Mouse (Mus musculus) C2C12 (cell line): ENCODE results near the gene Mrgprf. TPM values are rescaled to one million over a fixed set of nuclear protein-coding genes. Genes with fewer than 3 reads are reported as not detected.

Experiments
- H3K27me3 ChIP-seq: one replicate; pipeline ENCODE4 v1.6.1; 2011; ENCODE audit not compliant: control insufficient read depth, insufficient read depth, insufficient read length
- H3K36me3 ChIP-seq: one replicate; pipeline ENCODE4 v1.6.1; 2011; ENCODE audit not compliant: control insufficient read depth, insufficient read depth
- H3K4me3 ChIP-seq: one replicate; pipeline ENCODE4 v1.5.1; 2011; ENCODE audit warnings: mild to moderate bottlenecking, control low read depth; ENCODE audit not compliant: poor library complexity, insufficient read depth, severe bottlenecking
- H3K79me2 ChIP-seq: one replicate; pipeline ENCODE4 v1.6.1; 2011; ENCODE audit not compliant: control insufficient read depth, insufficient read depth
- H3K79me3 ChIP-seq: one replicate; pipeline ENCODE4 v1.6.1; 2011; ENCODE audit warnings: low read depth, control low read depth
- H3ac ChIP-seq: one replicate; pipeline ENCODE3; 2011; ENCODE audit warnings: low read depth; ENCODE audit not compliant: control insufficient read depth, insufficient read length
- CEBPB ChIP-seq: IDR thresholded peaks from one replicate; pipeline ENCODE4 v1.6.1; 2011; ENCODE audit warnings: low read depth, mild to moderate bottlenecking, control low read depth, moderate library complexity
- CTCF ChIP-seq: IDR thresholded peaks from one replicate; pipeline ENCODE4 v1.5.1; 2011; ENCODE audit not compliant: control insufficient read depth, insufficient read depth, insufficient read length
- FOSL1 ChIP-seq: IDR thresholded peaks from one replicate; pipeline ENCODE4 v1.8.0; 2011; ENCODE audit warnings: mild to moderate bottlenecking, low read length; ENCODE audit not compliant: poor library complexity, insufficient read depth, severe bottlenecking
- MAX ChIP-seq: IDR thresholded peaks from one replicate; pipeline ENCODE4 v1.6.1; 2011; ENCODE audit warnings: mild to moderate bottlenecking, control low read depth
- MYOD1 ChIP-seq: IDR thresholded peaks from one replicate; pipeline ENCODE4 v1.6.1; 2011; ENCODE audit warnings: low read depth; ENCODE audit not compliant: control insufficient read depth, insufficient read length
- MYOG ChIP-seq: IDR thresholded peaks from one replicate; pipeline ENCODE4 v1.6.1; 2011; ENCODE audit not compliant: control insufficient read depth, insufficient read length; ENCODE audit errors: extremely low read depth
- USF1 ChIP-seq: IDR thresholded peaks from one replicate; pipeline ENCODE4 v1.6.1; 2011; ENCODE audit warnings: low read depth, mild to moderate bottlenecking, control low read depth, moderate library complexity
- long read RNA-seq, 2 experiments: library from polyadenylated mRNA; unstranded; transcript quantifications; one replicate each; pipeline ENCODE4 v2.0.0; 2019 to 2020
- polyA plus RNA-seq: library from polyadenylated mRNA; unstranded; fragments of >200 nt; fragmentation: generic; extraction: Trizol; gene quantifications from one replicate; pipeline ENCODE4 v1.2.1, GENCODE M21; 2012; ENCODE audit warnings: missing spikeins

Gene Mrgprf
- 0.88 TPM for polyA plus RNA-seq
- long read RNA-seq, experiment 1, transcript Mrgprf-201 (3 exons, 2,087 nt) = major isoform, 6 of 7 reads
- long read RNA-seq, experiment 1, partial matches to known transcripts = 0 of 7 reads
- long read RNA-seq, experiment 1, other reads (novel, unspliced or antisense) = 0 of 7 reads
- long read RNA-seq, experiment 2, transcript Mrgprf-201 (3 exons, 2,087 nt) = major isoform, 9 of 10 reads
- long read RNA-seq, experiment 2, partial matches to known transcripts = 0 of 10 reads
- long read RNA-seq, experiment 2, other reads (novel, unspliced or antisense) = 1 of 10 reads

GRCm38 (mm10) chr7:145300321-145301007 is at the start of gene Mrgprf:
TSS of gene Mrgprf (plus strand) at chr7:145300828.
- Histone ChIP-seq H3K79me3 (no peaks in the 10 kb centered on the region), H3K27me3 (no peaks in the 10 kb centered on the region), H3ac (no peak within 1 kb of the TSS), H3K79me2 (no peaks in the 10 kb centered on the region), H3K4me3 (no peak within 1 kb of the TSS), H3K36me3 (no peaks in the 10 kb centered on the region)
- TF ChIP-seq MAX = no peak
- TF ChIP-seq CEBPB = no peak
- TF ChIP-seq CTCF = no peak
- TF ChIP-seq FOSL1 = no peak
- TF ChIP-seq MYOG = no peak
- TF ChIP-seq USF1 = no peak
- no peak for TF ChIP-seq MYOD1

GRCm38 (mm10) chr7:145252715-145253476 is 47.7 kb upstream of the Mrgprf start:
- H3K79me3 ChIP-seq = no peaks in the 10 kb centered on the region
- no peaks in the 10 kb centered on the region for H3K79me2 ChIP-seq
- H3K4me3 ChIP-seq = no peak overlapping the region
- TF ChIP-seq CEBPB (no peak), CTCF (peak; percentile 60)
- no peaks in the 10 kb centered on the region for H3K36me3 ChIP-seq
- no peak overlapping the region for H3ac ChIP-seq
- no peaks in the 10 kb centered on the region for H3K27me3 ChIP-seq

GRCm38 (mm10) chr7:145253986-145254630 is 46.5 kb upstream of the Mrgprf start:
- H3ac ChIP-seq = no peak overlapping the region
- H3K79me3 ChIP-seq = no peaks in the 10 kb centered on the region
- no peaks in the 10 kb centered on the region for H3K79me2 ChIP-seq
- no peaks in the 10 kb centered on the region for H3K36me3 ChIP-seq
- no peak overlapping the region for H3K4me3 ChIP-seq
- TF ChIP-seq MYOG (no peak), MAX (no peak), USF1 (no peak)
- H3K27me3 ChIP-seq = no peaks in the 10 kb centered on the region

- Histone ChIP-seq H3K4me3 (no peak overlapping the region), H3K79me3 (no peaks in the 10 kb centered on the region), H3K27me3 (no peaks in the 10 kb centered on the region), H3ac (no peak overlapping the region), H3K36me3 (no peaks in the 10 kb centered on the region), H3K79me2 (no peaks in the 10 kb centered on the region)
- TF ChIP-seq MAX (no peak), FOSL1 (no peak), MYOD1 (no peak), MYOG (no peak), CEBPB (no peak), CTCF (no peak), USF1 (no peak)
Observed at GRCm38 (mm10) chr7:145256092-145256491, 44.5 kb upstream of the Mrgprf start.

GRCm38 (mm10) chr7:145264202-145264601 is 36.4 kb upstream of the Mrgprf start:
- TF ChIP-seq MYOD1 (no peak), CEBPB (no peak), USF1 (no peak), FOSL1 (no peak), CTCF (no peak)
- H3K36me3 ChIP-seq = peaks cover 9% of the 10 kb centered on the region
- no peaks in the 10 kb centered on the region for H3K27me3 ChIP-seq
- H3K79me2 ChIP-seq = no peaks in the 10 kb centered on the region
- no peak overlapping the region for H3ac ChIP-seq
- H3K4me3 ChIP-seq = no peak overlapping the region
- no peaks in the 10 kb centered on the region for H3K79me3 ChIP-seq
